Mouse (Mus musculus) liver, adult 2 months (tissue): ENCODE data around the gene Olfr781.
"Not testable (repeated sequence)": the region's sequence is repeated elsewhere in the genome, so short reads cannot be mapped to it uniquely, and the experiment has no call there.

ENCODE experiments used
- CTCF ChIP-seq: fragments of 200-500 bp; IDR thresholded peaks from 2 replicates; pipeline ENCODE4 v1.5.1; 2011; ENCODE audit warnings: low read depth, low read length, control low read depth
- POLR2A ChIP-seq: fragments of 200-500 bp; IDR thresholded peaks from 2 replicates; pipeline ENCODE4 v1.6.1; 2011; ENCODE audit warnings: low read length, control low read depth; ENCODE audit not compliant: insufficient read depth; ENCODE audit errors: extremely low read depth

- not testable (repeated sequence) for TF ChIP-seq CTCF, POLR2A
These were observed 45.4 kb downstream of the Olfr781 start for GRCm38 (mm10) chr10:129374051-129374450.
